Mouse (Mus musculus) retina, embryonic 14.5 days (tissue): ENCODE results near the gene Tpp1.

Experiments
- DNase-seq: peaks from one replicate; pipeline ENCODE4 v3.0.0-alpha.2; 2015; ENCODE audit warnings: low spot score

Gene Tpp1

GRCm38 (mm10) chr7:105751491-105752433, at the start of gene Tpp1:
Gene Tpp1, minus strand, starts transcription at chr7:105752235.
- peak; percentile 94 for DNase-seq

GRCm38 (mm10) chr7:105796972-105797371, 44.9 kb upstream of the Tpp1 start:
- no peak for DNase-seq

- peak; percentile 41 for DNase-seq
Observed at GRCm38 (mm10) chr7:105795759-105796366, 43.8 kb upstream of the Tpp1 start.

- no peak for DNase-seq
Observed at GRCm38 (mm10) chr7:105793701-105794100, 41.7 kb upstream of the Tpp1 start.

GRCm38 (mm10) chr7:105791147-105791546, 39.1 kb upstream of the Tpp1 start:
- DNase-seq: no peak

- DNase-seq: peak; percentile 66
Observed at GRCm38 (mm10) chr7:105787285-105788140, 35.5 kb upstream of the Tpp1 start, which contains the start of gene Dchs1. Gene Dchs1, minus strand, starts transcription at chr7:105787654.

GRCm38 (mm10) chr7:105786506-105787284, 34.7 kb upstream of the Tpp1 start:
- DNase-seq: peak; percentile 46

- no peak for DNase-seq
Observed at GRCm38 (mm10) chr7:105784556-105784955, 32.5 kb upstream of the Tpp1 start.

- DNase-seq: no peak
Observed at GRCm38 (mm10) chr7:105783861-105784260, 31.8 kb upstream of the Tpp1 start.

- DNase-seq: no peak
Observed at GRCm38 (mm10) chr7:105778553-105779265, 26.7 kb upstream of the Tpp1 start.

- DNase-seq: peak; percentile 30
Observed at GRCm38 (mm10) chr7:105777797-105778552, 25.9 kb upstream of the Tpp1 start.

GRCm38 (mm10) chr7:105777316-105777715, 25.3 kb upstream of the Tpp1 start:
- DNase-seq: no peak

- no peak for DNase-seq
Observed at GRCm38 (mm10) chr7:105776026-105776425, 24.0 kb upstream of the Tpp1 start.

GRCm38 (mm10) chr7:105774661-105775060, 22.6 kb upstream of the Tpp1 start:
- peak; percentile 60 for DNase-seq

GRCm38 (mm10) chr7:105773041-105773440, 21.0 kb upstream of the Tpp1 start:
- no peak for DNase-seq

- DNase-seq: no peak
Observed at GRCm38 (mm10) chr7:105772331-105772730, 20.3 kb upstream of the Tpp1 start.

GRCm38 (mm10) chr7:105769959-105770358, 17.9 kb upstream of the Tpp1 start:
- no peak for DNase-seq

GRCm38 (mm10) chr7:105767729-105768165, 15.7 kb upstream of the Tpp1 start:
- DNase-seq: no peak

- no peak for DNase-seq
Observed at GRCm38 (mm10) chr7:105764331-105764730, 12.3 kb upstream of the Tpp1 start.
